Comparison of ENCODE assay signal across 8 mouse cellular contexts in genomic region chr17:46703971-46704886, GRCm38 (mm10). TPM values are rescaled to one million over a fixed set of nuclear protein-coding genes. Genes with fewer than 3 reads are reported as not detected.
A peak's percentile ranks its signal among the peaks of the same experiment; 100 is the strongest.
DNase-seq lines count a peak whose midpoint lies in the region; ATAC-seq and TF ChIP-seq lines count a peak whose summit lies in the region.

No protein-coding gene starts in this region.

- H3K36me3 ChIP-seq in intestine, embryonic 15.5 days = 0 out of 2 replicates have a peak, but pooled peaks cover 2% of the 10 kb centered on the region
- peaks cover 7% of the 10 kb centered on the region for H3K36me3 ChIP-seq in midbrain, postnatal 0 days (ENCODE audit: insufficient read depth, low read length)

- H3K4me2 ChIP-seq in intestine, embryonic 15.5 days (replicated peaks) = peak overlapping the region; percentile 72
- H3K4me2 ChIP-seq in midbrain, postnatal 0 days (ENCODE audit: low read depth, low read length, poor library complexity, severe bottlenecking) = peak overlapping the region; percentile 63

- no peak for TF ChIP-seq POLR2A in cortical plate, adult 2 months (IDR thresholded peaks at IDR 0.05; ENCODE audit: extremely low read depth, insufficient read depth, low read length)

- no peak overlapping the region for H3K27ac ChIP-seq in cortical plate, adult 2 months (ENCODE audit: insufficient read depth, low read length)
- H3K27ac ChIP-seq in intestine, embryonic 15.5 days = peak overlapping the region; percentile 96
- H3K27ac ChIP-seq in midbrain, postnatal 0 days (ENCODE audit: low read depth, low read length) = peak overlapping the region; percentile 78

- no peaks in the 10 kb centered on the region for H3K27me3 ChIP-seq in intestine, embryonic 15.5 days (replicated peaks)
- H3K27me3 ChIP-seq in midbrain, postnatal 0 days (ENCODE audit: insufficient read depth, low read length) = no peaks in the 10 kb centered on the region

- peak; percentile 34 for DNase-seq in embryo, embryonic 11 days
- no peak for DNase-seq in embryo, embryonic 9.5 days (ENCODE audit: extremely low spot score)
- peak; percentile 23 for DNase-seq in 3T3-L1 (ENCODE audit: low read depth, low spot score)
- no peak for DNase-seq in midbrain, postnatal 0 days (ENCODE audit: low spot score)
- no peak for DNase-seq in left cerebral cortex, postnatal 25 days (ENCODE audit: low spot score in 2 of 2)

- H3K9me3 ChIP-seq in intestine, embryonic 15.5 days = no peaks in the 10 kb centered on the region
- H3K9me3 ChIP-seq in midbrain, postnatal 0 days (ENCODE audit: low read length) = no peaks in the 10 kb centered on the region

- H3K9ac ChIP-seq in intestine, embryonic 15.5 days = peak overlapping the region; percentile 87
- H3K9ac ChIP-seq in midbrain, postnatal 0 days (replicated peaks; ENCODE audit: low read length, poor library complexity, severe bottlenecking) = peak overlapping the region; percentile 95

- 3% methylated on average over 39 of the region's 41 CpGs for WGBS in intestine, embryonic 15.5 days
- WGBS in midbrain, postnatal 0 days = 4% methylated on average over 33 of the region's 41 CpGs

- intact Hi-C loops in left cerebral cortex, postnatal 25 days (cut with DNase I) = loop anchor here (2.0 kb wide), 1 partner anchor 23 kb away; the partner anchor contains the start of gene Klhdc3

- no peak for TF ChIP-seq CTCF in cortical plate, adult 2 months (IDR thresholded peaks at IDR 0.05; ENCODE audit: extremely low read depth, insufficient read depth, low read length)
- no peak for TF ChIP-seq CTCF in midbrain, postnatal 0 days (IDR thresholded peaks at IDR 0.05)

- peaks cover 10% of the 10 kb centered on the region for H3K4me1 ChIP-seq in cortical plate, adult 2 months (ENCODE audit: control insufficient read depth, insufficient read depth, low read length)
- H3K4me1 ChIP-seq in intestine, embryonic 15.5 days (replicated peaks) = peaks cover 32% of the 10 kb centered on the region
- H3K4me1 ChIP-seq in midbrain, postnatal 0 days (ENCODE audit: insufficient read depth, low read length) = peaks cover 17% of the 10 kb centered on the region

- H3K4me3 ChIP-seq in cortical plate, adult 2 months (ENCODE audit: insufficient read depth, low read length) = peak overlapping the region; percentile 14
- H3K4me3 ChIP-seq in intestine, embryonic 15.5 days (replicated peaks) = peak overlapping the region; percentile 90
- peak overlapping the region; percentile 92 for H3K4me3 ChIP-seq in midbrain, postnatal 0 days (ENCODE audit: low read depth, low read length)

- ATAC-seq in intestine, embryonic 15.5 days = peak; percentile 84
- peak; percentile 65; the same call in 1 of the 2 replicates for ATAC-seq in midbrain, postnatal 0 days (ENCODE audit: low FRiP score)
- no peak for ATAC-seq in inflammation-experienced regulatory T-cells, adult 6 months

RNA-seq across cellular contexts. Expression of gene Ppp2r5d, which starts 0.7 kb away (rescaled TPM):
- polyA plus RNA-seq in cortical plate, adult 2 months (2012; rRNA removed) = 97.4 and 98.9 TPM in 2 replicates
- 71.8 and 79.9 TPM in 2 replicates for polyA plus RNA-seq in intestine, embryonic 15.5 days (2015; fragmentation: Nextera tagmentation; extraction: Ambion mirVana)
- 118 and 128 TPM in 2 replicates for total RNA-seq in midbrain, postnatal 0 days (2014; rRNA removed)
- polyA plus RNA-seq in midbrain, postnatal 0 days (2015; fragmentation: Nextera tagmentation; extraction: Ambion mirVana) = 94.1 and 103 TPM in 2 replicates
- polyA plus RNA-seq in inflammation-experienced regulatory T-cells, adult 6 months (2017; shearing (Covaris generic)) = 10 to 100 TPM; 23.2 to 25.5 (median 23.5) TPM
- 10 to 100 TPM; 81.2 to 91.0 TPM for total RNA-seq in left cerebral cortex, postnatal 25 days (2021)

RNA-seq across cellular contexts. Expression of gene Pex6, which starts 7.0 kb away (rescaled TPM):
- 48.4 and 50.8 TPM in 2 replicates for polyA plus RNA-seq in cortical plate, adult 2 months (2012; rRNA removed)
- polyA plus RNA-seq in intestine, embryonic 15.5 days (2015; fragmentation: Nextera tagmentation; extraction: Ambion mirVana) = 22.6 and 24.8 TPM in 2 replicates
- total RNA-seq in midbrain, postnatal 0 days (2014; rRNA removed) = 37.8 and 38.5 TPM in 2 replicates
- polyA plus RNA-seq in midbrain, postnatal 0 days (2015; fragmentation: Nextera tagmentation; extraction: Ambion mirVana) = 17.6 and 18.3 TPM in 2 replicates
- 1 to 10 TPM; 3.1 to 4.8 (median 4.6) TPM for polyA plus RNA-seq in inflammation-experienced regulatory T-cells, adult 6 months (2017; shearing (Covaris generic))
- 10 to 100 TPM; 48.1 to 49.1 TPM for total RNA-seq in left cerebral cortex, postnatal 25 days (2021)

RNA-seq across cellular contexts. Expression of gene Klhdc3, which starts 23.5 kb away (rescaled TPM):
- polyA plus RNA-seq in cortical plate, adult 2 months (2012; rRNA removed) = 254 and 268 TPM in 2 replicates
- polyA plus RNA-seq in intestine, embryonic 15.5 days (2015; fragmentation: Nextera tagmentation; extraction: Ambion mirVana) = 104 and 107 TPM in 2 replicates
- 98.7 and 99.7 TPM in 2 replicates for total RNA-seq in midbrain, postnatal 0 days (2014; rRNA removed)
- polyA plus RNA-seq in midbrain, postnatal 0 days (2015; fragmentation: Nextera tagmentation; extraction: Ambion mirVana) = 185 and 192 TPM in 2 replicates
- 10 to 100 TPM; 20.7 to 22.4 (median 21.7) TPM for polyA plus RNA-seq in inflammation-experienced regulatory T-cells, adult 6 months (2017; shearing (Covaris generic))
- 100 to 1,000 TPM; 211 to 226 TPM for total RNA-seq in left cerebral cortex, postnatal 25 days (2021)

RNA-seq across cellular contexts. Expression of gene Gnmt, which starts 24.7 kb away (rescaled TPM):
- polyA plus RNA-seq in cortical plate, adult 2 months (2012; rRNA removed) = 1.3 and 1.8 TPM in 2 replicates
- polyA plus RNA-seq in intestine, embryonic 15.5 days (2015; fragmentation: Nextera tagmentation; extraction: Ambion mirVana) = 3.2 and 9.0 TPM in 2 replicates
- 0.27 and 0.57 TPM in 2 replicates for total RNA-seq in midbrain, postnatal 0 days (2014; rRNA removed)
- 0.88 and 1.5 TPM in 2 replicates for polyA plus RNA-seq in midbrain, postnatal 0 days (2015; fragmentation: Nextera tagmentation; extraction: Ambion mirVana)
- 1 to 10 TPM in 1 of 3 experiments, under 1 TPM in 2; 0.40 to 2.3 (median 0.72) TPM for polyA plus RNA-seq in inflammation-experienced regulatory T-cells, adult 6 months (2017; shearing (Covaris generic))
- total RNA-seq in left cerebral cortex, postnatal 25 days (2021) = under 1 TPM; 0.48 to 0.57 TPM

RNA-seq across cellular contexts. Expression of gene Mea1, which starts 25.6 kb away (rescaled TPM):
- 154 and 157 TPM in 2 replicates for polyA plus RNA-seq in cortical plate, adult 2 months (2012; rRNA removed)
- 133 and 151 TPM in 2 replicates for polyA plus RNA-seq in intestine, embryonic 15.5 days (2015; fragmentation: Nextera tagmentation; extraction: Ambion mirVana)
- 130 and 171 TPM in 2 replicates for total RNA-seq in midbrain, postnatal 0 days (2014; rRNA removed)
- polyA plus RNA-seq in midbrain, postnatal 0 days (2015; fragmentation: Nextera tagmentation; extraction: Ambion mirVana) = 314 and 362 TPM in 2 replicates
- 100 to 1,000 TPM; 162 to 181 (median 163) TPM for polyA plus RNA-seq in inflammation-experienced regulatory T-cells, adult 6 months (2017; shearing (Covaris generic))
- total RNA-seq in left cerebral cortex, postnatal 25 days (2021) = 100 to 1,000 TPM; 117 to 123 TPM

Comparison
In these comparisons a context has a peak if more than half of its experiments do, and no peak if none do; other contexts are left out.
1. DNase-seq: peak in embryo, embryonic 11 days (single experiment) and 3T3-L1 (single experiment); none in embryo, embryonic 9.5 days (single experiment), midbrain, postnatal 0 days (single experiment) and left cerebral cortex, postnatal 25 days (0 of 2).
2. H3K4me3 ChIP-seq: peak in every context shown above with its lines; median percentile 92 in midbrain, postnatal 0 days; 90 in intestine, embryonic 15.5 days; 14 in cortical plate, adult 2 months.